Mouse (Mus musculus) brain, embryonic 14.5 days (tissue): Measurements from ENCODE around the gene Aak1.

Experiments
- CTCF ChIP-seq: fragments of 200-500 bp; IDR thresholded peaks from 2 replicates; pipeline ENCODE4 v1.5.1; 2012; ENCODE audit warnings: inconsistent platforms, mild to moderate bottlenecking, moderate library complexity, borderline replicate concordance; ENCODE audit not compliant: insufficient read depth, insufficient read length; ENCODE audit errors: extremely low read depth
- POLR2A ChIP-seq: fragments of 200-500 bp; IDR thresholded peaks from 2 replicates; pipeline ENCODE4 v1.6.1; 2012; ENCODE audit warnings: mild to moderate bottlenecking, inconsistent platforms, borderline replicate concordance; ENCODE audit not compliant: poor library complexity, insufficient read depth, insufficient read length, severe bottlenecking; ENCODE audit errors: extremely low read depth

GRCm38 (mm10) chr6:86822285-86823050, 26.8 kb upstream of the Aak1 start:
- TF ChIP-seq CTCF = no peak
- no peak for TF ChIP-seq POLR2A
